Mouse (Mus musculus) cerebellum, adult 18-20 months (tissue): ENCODE results near the gene Bcat1.

Source experiments
- DNase-seq, 2 experiments: peaks; one replicate each; pipeline ENCODE4 v3.0.0; 2021

Bcat1 gene

GRCm38 (mm10) chr6:145052669-145053068 is 23.3 kb downstream of the Bcat1 start:
- no peak for DNase-seq

- no peak for DNase-seq
These were observed 25.1 kb downstream of the Bcat1 start for GRCm38 (mm10) chr6:145050899-145051298.

- peak; percentile 15 to 51 for DNase-seq
These were observed 27.6 kb downstream of the Bcat1 start for GRCm38 (mm10) chr6:145048131-145048997.

- peak; percentile 20 to 28 for DNase-seq
These were observed 28.5 kb downstream of the Bcat1 start for GRCm38 (mm10) chr6:145047445-145047857.

- DNase-seq, result peak; percentile 17 to 20
These were observed 29.6 kb downstream of the Bcat1 start for GRCm38 (mm10) chr6:145046266-145046890.

- no peak for DNase-seq
These were observed 30.9 kb downstream of the Bcat1 start for GRCm38 (mm10) chr6:145044916-145045574.

GRCm38 (mm10) chr6:145040732-145041131 is 35.3 kb downstream of the Bcat1 start:
- no peak for DNase-seq

GRCm38 (mm10) chr6:145037626-145038025 is 38.4 kb downstream of the Bcat1 start:
- no peak for DNase-seq

- no peak for DNase-seq
These were observed 40.6 kb downstream of the Bcat1 start for GRCm38 (mm10) chr6:145035412-145035811.

GRCm38 (mm10) chr6:145030587-145030986 is 45.4 kb downstream of the Bcat1 start:
- no peak for DNase-seq

GRCm38 (mm10) chr6:145023990-145024389 is 52.0 kb downstream of the Bcat1 start:
- no peak for DNase-seq

- DNase-seq, result no peak
These were observed 52.8 kb downstream of the Bcat1 start for GRCm38 (mm10) chr6:145022966-145023725.

- no peak for DNase-seq
These were observed 53.6 kb downstream of the Bcat1 start for GRCm38 (mm10) chr6:145022349-145022748.

- no peak for DNase-seq
These were observed 55.4 kb downstream of the Bcat1 start for GRCm38 (mm10) chr6:145020553-145020952.

- DNase-seq, result peak; percentile 90 to 95
These were observed 57.7 kb downstream of the Bcat1 start for GRCm38 (mm10) chr6:145018295-145018694.

- DNase-seq, result no peak
These were observed 58.5 kb downstream of the Bcat1 start for GRCm38 (mm10) chr6:145017508-145017907.

GRCm38 (mm10) chr6:145016639-145017038 is 59.3 kb downstream of the Bcat1 start:
- DNase-seq, result no peak

- no peak for DNase-seq
These were observed 61.0 kb downstream of the Bcat1 start for GRCm38 (mm10) chr6:145014944-145015343.

GRCm38 (mm10) chr6:145012699-145013098 is 63.3 kb downstream of the Bcat1 start:
- DNase-seq, result no peak

- no peak for DNase-seq
These were observed 64.8 kb downstream of the Bcat1 start for GRCm38 (mm10) chr6:145011141-145011540.

- peak; percentile 21 to 36 for DNase-seq
These were observed 65.8 kb downstream of the Bcat1 start for GRCm38 (mm10) chr6:145009859-145010818.

- no peak for DNase-seq
These were observed 72.5 kb downstream of the Bcat1 start for GRCm38 (mm10) chr6:145003459-145003858.
